Mouse (Mus musculus): Measurements from ENCODE around the gene Vmn1r137. TPM values are rescaled to one million over a fixed set of nuclear protein-coding genes. Genes with fewer than 3 reads are reported as not detected.

Vmn1r137 gene
- not detected for polyA plus RNA-seq (2017; shearing (Covaris generic))

GRCm38 (mm10) chr7:21994287-21994686 is at the start of gene Vmn1r137:
Gene Vmn1r137 (plus strand): TSS chr7:21994587.

GRCm38 (mm10) chr7:22028797-22029196 is 34.4 kb downstream of the Vmn1r137 start, which contains the start of gene Vmn1r138:
Gene Vmn1r138 (minus strand): TSS chr7:22028897.

Other genes with a start within 250 kb of the Vmn1r137 start
- not detected for gene Gm4175, start 233.1 kb upstream of the Vmn1r137 start, polyA plus RNA-seq (2017; shearing (Covaris generic))
- gene Gm4177, start 197.9 kb upstream of the Vmn1r137 start, polyA plus RNA-seq (2017; shearing (Covaris generic)), result not detected
- 0.35 TPM for gene Vmn1r135, start 162.2 kb upstream of the Vmn1r137 start, polyA plus RNA-seq (2017; shearing (Covaris generic))
- gene Gm5725, start 150.3 kb upstream of the Vmn1r137 start, polyA plus RNA-seq (2017; shearing (Covaris generic)), result not detected
- gene Gm5891, start 73.3 kb upstream of the Vmn1r137 start, polyA plus RNA-seq (2017; shearing (Covaris generic)), result 0.10 TPM
- gene Vmn1r138, start 34.3 kb downstream of the Vmn1r137 start, polyA plus RNA-seq (2017; shearing (Covaris generic)), result not detected
- not detected for gene Gm6176, start 61.7 kb downstream of the Vmn1r137 start, polyA plus RNA-seq (2017; shearing (Covaris generic))
- not detected for gene Vmn1r139, start 74.5 kb downstream of the Vmn1r137 start, polyA plus RNA-seq (2017; shearing (Covaris generic))
- gene Gm16451, start 123.7 kb downstream of the Vmn1r137 start, polyA plus RNA-seq (2017; shearing (Covaris generic)), result not detected
- not detected for gene Gm10666, start 140.2 kb downstream of the Vmn1r137 start, polyA plus RNA-seq (2017; shearing (Covaris generic))
- not detected for gene Vmn1r142, start 169.4 kb downstream of the Vmn1r137 start, polyA plus RNA-seq (2017; shearing (Covaris generic))
- gene Vmn1r143, start 194.8 kb downstream of the Vmn1r137 start, polyA plus RNA-seq (2017; shearing (Covaris generic)), result not detected
- not detected for gene Gm8653, start 206.7 kb downstream of the Vmn1r137 start, polyA plus RNA-seq (2017; shearing (Covaris generic))
- gene Gm8453, start 234.9 kb downstream of the Vmn1r137 start, polyA plus RNA-seq (2017; shearing (Covaris generic)), result not detected

Data from CD4-positive, CD25-positive, alpha-beta regulatory T cell (primary cell).